Comparison of ENCODE assay signal across 10 mouse cellular contexts in genomic region chr16:22789908-22790367, GRCm38 (mm10). TPM values are rescaled to one million over a fixed set of nuclear protein-coding genes. Genes with fewer than 3 reads are reported as not detected.
DNase-seq lines count a peak whose midpoint lies in the region; ATAC-seq lines count a peak whose summit lies in the region.
"Had no signal": no experiment of that assay in that cellular context is flagged by ENCODE, and none has a peak within 500 bp of the region (broad histone marks: within the 10 kb centered on the region; RNA-seq: fewer than 3 reads in every experiment).

No protein-coding gene starts in this region.

- peaks cover 19% of the 10 kb centered on the region for H3K27me3 ChIP-seq in neural tube, embryonic 15.5 days (replicated peaks)
- H3K27me3 ChIP-seq in hindbrain, embryonic 15.5 days: peaks cover 15% of the 10 kb centered on the region
- peaks cover 6% of the 10 kb centered on the region; the same call in 1 of the 2 replicates for H3K27me3 ChIP-seq in heart, embryonic 12.5 days (replicated peaks)

- no peak; the same call in 1 of the 2 replicates for ATAC-seq in neural tube, embryonic 15.5 days (ENCODE audit: low FRiP score)
- peak; percentile 77 for ATAC-seq in hindbrain, embryonic 15.5 days (ENCODE audit: low FRiP score, low read depth)
- ATAC-seq in heart, embryonic 12.5 days (ENCODE audit: insufficient number of reproducible peaks, low FRiP score): no peak

- peak; percentile 19 for DNase-seq in neural tube, embryonic 10.5 days (ENCODE audit: extremely low spot score, low spot score)
- peak; percentile 90 for DNase-seq in left cerebral cortex, postnatal 4 days
- peak; percentile 33 for DNase-seq in thymus, postnatal 25 days
- DNase-seq in spleen, adult 18-20 months: no peak
- DNase-seq in heart, adult 18-20 months: no peak
- DNase-seq: kidney, postnatal 4 days had no signal

- no peak overlapping the region for H3K27ac ChIP-seq in neural tube, embryonic 15.5 days (replicated peaks)
- H3K27ac ChIP-seq in hindbrain, embryonic 15.5 days (replicated peaks): no peak overlapping the region
- no peak overlapping the region for H3K27ac ChIP-seq in heart, embryonic 12.5 days (ENCODE audit: poor library complexity, severe bottlenecking)

- H3K4me3 ChIP-seq in neural tube, embryonic 15.5 days (replicated peaks): no peak overlapping the region
- H3K4me3 ChIP-seq in hindbrain, embryonic 15.5 days: no peak overlapping the region
- no peak overlapping the region for H3K4me3 ChIP-seq in heart, embryonic 12.5 days
- H3K4me3 ChIP-seq: myocyte had no signal

- intact Hi-C loops in left cerebral cortex, postnatal 4 days (cut with DNase I): no loop called here

- no peaks in the 10 kb centered on the region for H3K9me3 ChIP-seq in neural tube, embryonic 15.5 days (replicated peaks)
- no peaks in the 10 kb centered on the region for H3K9me3 ChIP-seq in hindbrain, embryonic 15.5 days
- H3K9me3 ChIP-seq in heart, embryonic 12.5 days (replicated peaks): no peaks in the 10 kb centered on the region; the same call in 1 of the 2 replicates

- 57% methylated on average over 10 of the region's 10 CpGs for WGBS in neural tube, embryonic 15.5 days
- WGBS in hindbrain, embryonic 15.5 days: 50% methylated on average over 10 of the region's 10 CpGs
- WGBS in heart, embryonic 12.5 days: 48% methylated on average over 10 of the region's 10 CpGs

- H3K9ac ChIP-seq in neural tube, embryonic 15.5 days (replicated peaks): no peak overlapping the region
- H3K9ac ChIP-seq in hindbrain, embryonic 15.5 days: no peak overlapping the region
- no peak overlapping the region for H3K9ac ChIP-seq in heart, embryonic 12.5 days

- H3K4me2 ChIP-seq in neural tube, embryonic 15.5 days: no peak overlapping the region
- H3K4me2 ChIP-seq in hindbrain, embryonic 15.5 days: no peak overlapping the region
- H3K4me2 ChIP-seq in heart, embryonic 12.5 days: no peak overlapping the region

- no peaks in the 10 kb centered on the region for H3K36me3 ChIP-seq in neural tube, embryonic 15.5 days
- H3K36me3 ChIP-seq in hindbrain, embryonic 15.5 days: no peaks in the 10 kb centered on the region
- H3K36me3 ChIP-seq in heart, embryonic 12.5 days: no peaks in the 10 kb centered on the region

- peaks cover 8% of the 10 kb centered on the region; the same call in 1 of the 2 replicates for H3K4me1 ChIP-seq in neural tube, embryonic 15.5 days
- peaks cover 3% of the 10 kb centered on the region for H3K4me1 ChIP-seq in hindbrain, embryonic 15.5 days (replicated peaks)
- peaks cover 7% of the 10 kb centered on the region; the same call in 1 of the 2 replicates for H3K4me1 ChIP-seq in heart, embryonic 12.5 days (replicated peaks)

RNA-seq across cellular contexts. Expression of gene Crygs, which starts 21.4 kb away (rescaled TPM):
- polyA plus RNA-seq in neural tube, embryonic 15.5 days (2015; fragmentation: Nextera tagmentation; extraction: Ambion mirVana): not detected in 2 replicates
- not detected in 2 replicates for polyA plus RNA-seq in hindbrain, embryonic 15.5 days (2015; fragmentation: Nextera tagmentation; extraction: Ambion mirVana)
- not detected for total RNA-seq in left cerebral cortex, postnatal 4 days (2021)
- not detected for total RNA-seq in heart, adult 18-20 months (2021)
- polyA plus RNA-seq in heart, embryonic 12.5 days (2016; fragmentation: Nextera tagmentation; extraction: Ambion mirVana): not detected in 2 replicates
- polyA plus RNA-seq: myocyte had no signal

Comparison
In these comparisons a context has a peak if more than half of its experiments do, and no peak if none do; other contexts are left out.
1. DNase-seq: peak in neural tube, embryonic 10.5 days (single experiment), left cerebral cortex, postnatal 4 days (single experiment) and thymus, postnatal 25 days (single experiment); none in spleen, adult 18-20 months (0 of 2) and heart, adult 18-20 months (0 of 2).